ENCODE assay signal across 8 mouse cellular contexts in genomic region chr5:147187552-147188170, GRCm38 (mm10). TPM values are rescaled to one million over a fixed set of nuclear protein-coding genes. Genes with fewer than 3 reads are reported as not detected.
A peak's percentile ranks its signal among the peaks of the same experiment; 100 is the strongest.
DNase-seq lines count a peak whose midpoint lies in the region; ATAC-seq and TF ChIP-seq lines count a peak whose summit lies in the region.

No protein-coding gene starts in this region.

- peaks cover 2 to 21% of the 10 kb centered on the region in 2 experiments; a peak in 3 of 4 replicates for H3K4me1 ChIP-seq in heart, embryonic 14.5 days (ENCODE audit: control insufficient read depth in 2 of 2, insufficient read depth in 2 of 2, low read length in 2 of 2)
- peaks cover 3% of the 10 kb centered on the region for H3K4me1 ChIP-seq in bone marrow macrophage, adult 2 months (ENCODE audit: control insufficient read depth, insufficient read depth, low read length)
- H3K4me1 ChIP-seq in hindbrain, embryonic 13.5 days (replicated peaks), result peaks cover 41% of the 10 kb centered on the region
- H3K4me1 ChIP-seq in midbrain, embryonic 15.5 days, result peaks cover 46% of the 10 kb centered on the region

- no peak overlapping the region for H3K27ac ChIP-seq in heart, embryonic 14.5 days (replicated peaks in 1 of 2; ENCODE audit: control insufficient read depth in 1 of 2, insufficient read depth in 1 of 2, low read depth in 2 of 2, low read length in 2 of 2)
- H3K27ac ChIP-seq in bone marrow macrophage, adult 2 months (ENCODE audit: insufficient read depth, low read depth, low read length), result no peak overlapping the region
- H3K27ac ChIP-seq in hindbrain, embryonic 13.5 days, result no peak overlapping the region
- H3K27ac ChIP-seq in midbrain, embryonic 15.5 days, result no peak overlapping the region

- no peak for ATAC-seq in heart, embryonic 14.5 days (ENCODE audit: insufficient number of reproducible peaks, insufficient read depth, low FRiP score, low read depth)
- ATAC-seq in hindbrain, embryonic 13.5 days (ENCODE audit: low FRiP score), result no peak
- ATAC-seq in midbrain, embryonic 15.5 days (replicated peaks), result no peak
- no peak for ATAC-seq in activated CD4-positive, CD25-positive, alpha-beta regulatory T cell, adult 4 months

- no peaks in the 10 kb centered on the region for H3K36me3 ChIP-seq in heart, embryonic 14.5 days (ENCODE audit: control insufficient read depth, insufficient read depth, low read length)
- no peaks in the 10 kb centered on the region for H3K36me3 ChIP-seq in hindbrain, embryonic 13.5 days
- H3K36me3 ChIP-seq in midbrain, embryonic 15.5 days (replicated peaks), result no peaks in the 10 kb centered on the region

- no peak for TF ChIP-seq POLR2A in bone marrow macrophage, adult 2 months (IDR thresholded peaks at IDR 0.05; ENCODE audit: borderline replicate concordance, low read depth, low read length)

- no peak overlapping the region for H3K9ac ChIP-seq in heart, embryonic 14.5 days (ENCODE audit: low read length)
- H3K9ac ChIP-seq in hindbrain, embryonic 13.5 days, result no peak overlapping the region
- no peak overlapping the region for H3K9ac ChIP-seq in midbrain, embryonic 15.5 days

- H3K9me3 ChIP-seq in heart, embryonic 14.5 days (ENCODE audit: control insufficient read depth, low read length), result no peaks in the 10 kb centered on the region
- H3K9me3 ChIP-seq in hindbrain, embryonic 13.5 days, result peaks cover 10% of the 10 kb centered on the region
- H3K9me3 ChIP-seq in midbrain, embryonic 15.5 days, result no peaks in the 10 kb centered on the region

- H3K4me2 ChIP-seq in heart, embryonic 14.5 days (ENCODE audit: low read length), result peak overlapping the region; percentile 37
- peak overlapping the region; percentile 57 for H3K4me2 ChIP-seq in hindbrain, embryonic 13.5 days
- peak overlapping the region; percentile 51 for H3K4me2 ChIP-seq in midbrain, embryonic 15.5 days

- H3K4me3 ChIP-seq in heart, embryonic 14.5 days (ENCODE audit: control insufficient read depth in 1 of 2, insufficient read depth in 1 of 2, low read depth in 1 of 2, low read length in 2 of 2), result peak overlapping the region in 1 of 2 experiments; percentile 23; a peak in 2 of 4 replicates
- peak overlapping the region; percentile 60 for H3K4me3 ChIP-seq in bone marrow macrophage, adult 2 months (ENCODE audit: insufficient read depth, low read length)
- H3K4me3 ChIP-seq in hindbrain, embryonic 13.5 days, result peak overlapping the region; percentile 20
- peak overlapping the region; percentile 37 for H3K4me3 ChIP-seq in midbrain, embryonic 15.5 days

- DNase-seq in heart, postnatal 4 days, result no peak
- DNase-seq in layer of hippocampus, adult 9-11 months, result no peak
- no peak for DNase-seq in kidney, postnatal 4 days

- 3% methylated on average over 25 of the region's 25 CpGs for WGBS in heart, embryonic 14.5 days
- under 1% methylated on average over 25 of the region's 25 CpGs for WGBS in hindbrain, embryonic 13.5 days
- WGBS in midbrain, embryonic 15.5 days, result under 1% methylated on average over 25 of the region's 25 CpGs

- H3K27me3 ChIP-seq in heart, embryonic 14.5 days (ENCODE audit: control insufficient read depth, insufficient read depth, low read length), result peaks cover 84% of the 10 kb centered on the region
- H3K27me3 ChIP-seq in hindbrain, embryonic 13.5 days, result peaks cover 98% of the 10 kb centered on the region
- H3K27me3 ChIP-seq in midbrain, embryonic 15.5 days (replicated peaks), result peaks cover 89% of the 10 kb centered on the region

- no peak for TF ChIP-seq CTCF in bone marrow macrophage, adult 2 months (IDR thresholded peaks at IDR 0.05; ENCODE audit: low read depth, low read length)

RNA-seq across cellular contexts. Expression of gene Gsx1, which starts 0.8 kb away (rescaled TPM):
- polyA plus RNA-seq in heart, embryonic 14.5 days (2014; fragmentation: Nextera tagmentation; extraction: Ambion mirVana), result not detected in 2 replicates
- not detected for total RNA-seq in heart, postnatal 4 days (2021)
- polyA plus RNA-seq in bone marrow macrophage, adult 2 months (2012; ENCODE audit: insufficient read depth, insufficient read length, missing spikeins), result not detected in 2 replicates
- 5.8 and 7.2 TPM in 2 replicates for polyA plus RNA-seq in hindbrain, embryonic 13.5 days (2015; fragmentation: Nextera tagmentation; extraction: Ambion mirVana)
- polyA plus RNA-seq in midbrain, embryonic 15.5 days (2015; fragmentation: Nextera tagmentation; extraction: Ambion mirVana), result 5.5 and 6.7 TPM in 2 replicates
- polyA plus RNA-seq in activated CD4-positive, CD25-positive, alpha-beta regulatory T cell, adult 4 months (2017; shearing (Covaris generic)), result not detected
